Mouse (Mus musculus) midbrain, embryonic 11.5 days (tissue): ENCODE data around the gene L3mbtl1. TPM values are rescaled to one million over a fixed set of nuclear protein-coding genes. Genes with fewer than 3 reads are reported as not detected.

Experiments
- ATAC-seq: fragments of 200-750 bp; cut with Nextera tagmentation; 2 replicates; pipeline ENCODE4 v1.8.0; 2017; ENCODE audit warnings: moderate TSS enrichment, moderate library complexity; ENCODE audit not compliant: low FRiP score
- DNase-seq: peaks from one replicate; pipeline ENCODE4 v3.0.0; 2015; ENCODE audit warnings: low spot score; ENCODE audit errors: missing footprints
- H3K27ac ChIP-seq: fragments of 300-500 bp; sonication (generic); 2 replicates; pipeline ENCODE4 v1.5.1; 2014; ENCODE audit warnings: low read depth, low read length
- H3K27me3 ChIP-seq: fragments of 300-500 bp; sonication (generic); 2 replicates; pipeline ENCODE4 v1.6.1; 2014; ENCODE audit warnings: mild to moderate bottlenecking, low read length, moderate library complexity, mixed read lengths; ENCODE audit not compliant: control insufficient read depth, insufficient read depth
- H3K36me3 ChIP-seq: fragments of 300-500 bp; sonication (generic); 2 replicates; pipeline ENCODE4 v1.6.1; 2014; ENCODE audit warnings: mild to moderate bottlenecking, low read length, moderate library complexity, mixed read lengths; ENCODE audit not compliant: control insufficient read depth, insufficient read depth
- H3K4me1 ChIP-seq: fragments of 300-500 bp; sonication (generic); 2 replicates; pipeline ENCODE4 v1.6.1; 2014; ENCODE audit warnings: low read length; ENCODE audit not compliant: control insufficient read depth, insufficient read depth
- H3K4me2 ChIP-seq: fragments of 300-500 bp; sonication (generic); 2 replicates; pipeline ENCODE4 v1.6.1; 2014; ENCODE audit warnings: mild to moderate bottlenecking, moderate library complexity
- H3K4me3 ChIP-seq: fragments of 300-500 bp; sonication (generic); 2 replicates; pipeline ENCODE4 v1.5.1; 2014; ENCODE audit warnings: low read depth, low read length
- H3K9ac ChIP-seq: fragments of 300-500 bp; sonication (generic); 2 replicates; pipeline ENCODE4 v1.6.1; 2014; ENCODE audit warnings: low read length
- H3K9me3 ChIP-seq: fragments of 300-500 bp; sonication (generic); 2 replicates; pipeline ENCODE4 v1.6.1; 2016; ENCODE audit warnings: low read length; ENCODE audit not compliant: control insufficient read depth
- WGBS: fragments of 180-500 bp; shearing (Covaris S2); extraction: QIAGEN DNeasy Blood & Tissue Kit; methylation state at CpG from one replicate; pipeline ENCODE4 v1.1.7; 2014; 5-methylcytosine and 5-hydroxymethylcytosine counted together
- polyA plus RNA-seq: library from polyadenylated mRNA; unstranded; fragments of >200 nt; fragmentation: Nextera tagmentation; extraction: Ambion mirVana; gene quantifications from 2 replicates; pipeline ENCODE4 v1.2.1, GENCODE M21; 2014

The L3mbtl1 gene
- polyA plus RNA-seq, 1 experiment from 2014 or later = not detected

GRCm38 (mm10) chr2:162922183-162922582 lies 21.1 kb upstream of the L3mbtl1 start:
- Histone ChIP-seq H3K4me1 (no peaks in the 10 kb centered on the region), H3K27ac (no peak overlapping the region), H3K27me3 (no peaks in the 10 kb centered on the region), H3K4me2 (no peak overlapping the region), H3K4me3 (no peak overlapping the region), H3K9ac (no peak overlapping the region), H3K9me3 (no peaks in the 10 kb centered on the region), H3K36me3 (no peaks in the 10 kb centered on the region)
- no peak for ATAC-seq
- DNase-seq = peak; percentile 96
- 15% methylated on average over 6 of the region's 6 CpGs for WGBS

GRCm38 (mm10) chr2:162922834-162923233 lies 20.4 kb upstream of the L3mbtl1 start:
- H3K27ac ChIP-seq = no peak overlapping the region
- H3K36me3 ChIP-seq = no peaks in the 10 kb centered on the region
- no peak overlapping the region for H3K4me3 ChIP-seq
- no peak overlapping the region for H3K9ac ChIP-seq
- ATAC-seq (no peak), DNase-seq (no peak)
- H3K4me2 ChIP-seq = no peak overlapping the region
- no peaks in the 10 kb centered on the region for H3K27me3 ChIP-seq
- WGBS = 71% methylated on average over 5 of the region's 5 CpGs
- no peaks in the 10 kb centered on the region for H3K4me1 ChIP-seq
- no peaks in the 10 kb centered on the region for H3K9me3 ChIP-seq

- Histone ChIP-seq H3K36me3 (no peaks in the 10 kb centered on the region), H3K27me3 (peaks cover under 1% of the 10 kb centered on the region; the same call in 1 of the 2 replicates), H3K4me3 (no peak overlapping the region), H3K9me3 (no peaks in the 10 kb centered on the region), H3K4me1 (no peaks in the 10 kb centered on the region), H3K9ac (no peak overlapping the region), H3K4me2 (no peak overlapping the region), H3K27ac (no peak overlapping the region)
- no peak for ATAC-seq
- WGBS = 86% methylated on average over 5 of the region's 5 CpGs
- peak; percentile 81 for DNase-seq
These were observed 19.1 kb upstream of the L3mbtl1 start for GRCm38 (mm10) chr2:162924126-162924525.

GRCm38 (mm10) chr2:162927918-162928585 lies 15.2 kb upstream of the L3mbtl1 start:
- Histone ChIP-seq H3K9me3 (no peaks in the 10 kb centered on the region), H3K4me3 (no peak overlapping the region), H3K4me1 (peaks cover 7% of the 10 kb centered on the region), H3K36me3 (no peaks in the 10 kb centered on the region; the same call in 1 of the 2 replicates), H3K27me3 (peaks cover 3% of the 10 kb centered on the region; the same call in 1 of the 2 replicates), H3K9ac (no peak overlapping the region), H3K4me2 (no peak overlapping the region), H3K27ac (no peak overlapping the region)
- WGBS = 57% methylated on average over 3 of the region's 3 CpGs
- ATAC-seq (no peak), DNase-seq (no peak)

- peaks cover 13% of the 10 kb centered on the region for H3K36me3 ChIP-seq
- H3K4me1 ChIP-seq = peaks cover 9% of the 10 kb centered on the region
- no peak overlapping the region for H3K4me2 ChIP-seq
- ATAC-seq (no peak), DNase-seq (no peak)
- H3K9ac ChIP-seq = no peak overlapping the region
- no peaks in the 10 kb centered on the region for H3K9me3 ChIP-seq
- H3K4me3 ChIP-seq = no peak overlapping the region
- peaks cover 3% of the 10 kb centered on the region; the same call in 1 of the 2 replicates for H3K27me3 ChIP-seq
- 83% methylated on average over 3 of the region's 3 CpGs for WGBS
- no peak overlapping the region for H3K27ac ChIP-seq
These were observed 13.6 kb upstream of the L3mbtl1 start for GRCm38 (mm10) chr2:162929704-162930103.

- Histone ChIP-seq H3K9me3 (no peaks in the 10 kb centered on the region), H3K36me3 (peaks cover 15% of the 10 kb centered on the region), H3K4me3 (peak overlapping the region; percentile 100), H3K4me2 (peak overlapping the region; percentile 71), H3K9ac (peak overlapping the region; percentile 100), H3K27ac (peak overlapping the region; percentile 93), H3K4me1 (peaks cover 9% of the 10 kb centered on the region), H3K27me3 (peaks cover 3% of the 10 kb centered on the region; the same call in 1 of the 2 replicates)
- 2% methylated on average over 18 of the region's 18 CpGs for WGBS
- ATAC-seq (peak; percentile 4; the same call in 1 of the 2 replicates), DNase-seq (peak; percentile 95)
These were observed 12.7 kb upstream of the L3mbtl1 start for GRCm38 (mm10) chr2:162930516-162931122.

GRCm38 (mm10) chr2:162931123-162931673 lies 12.1 kb upstream of the L3mbtl1 start, which contains the start of gene Srsf6:
Gene Srsf6 (plus strand): TSS chr2:162931528.
- Histone ChIP-seq H3K4me3 (peak within 1 kb of the TSS; percentile 100), H3K36me3 (peaks cover 15% of the 10 kb centered on the region), H3K4me2 (peak within 1 kb of the TSS; percentile 71), H3K27me3 (peaks cover 3% of the 10 kb centered on the region; the same call in 1 of the 2 replicates), H3K9me3 (no peaks in the 10 kb centered on the region), H3K27ac (peak within 1 kb of the TSS; percentile 93), H3K9ac (peak within 1 kb of the TSS; percentile 100), H3K4me1 (peaks cover 9% of the 10 kb centered on the region)
- DNase-seq (peak; percentile 99), ATAC-seq (peak; percentile 93)
- under 1% methylated on average over 54 of the region's 68 CpGs for WGBS

GRCm38 (mm10) chr2:162931674-162932650 lies 11.3 kb upstream of the L3mbtl1 start:
- DNase-seq (peak; percentile 94), ATAC-seq (peak; percentile 51)
- peak overlapping the region; percentile 100 for H3K9ac ChIP-seq
- under 1% methylated on average over 86 of the region's 103 CpGs for WGBS
- H3K27ac ChIP-seq = peak overlapping the region; percentile 93
- peak overlapping the region; percentile 71 for H3K4me2 ChIP-seq
- peak overlapping the region; percentile 100 for H3K4me3 ChIP-seq
- H3K4me1 ChIP-seq = peaks cover 9% of the 10 kb centered on the region
- peaks cover 15% of the 10 kb centered on the region for H3K36me3 ChIP-seq
- peaks cover 3% of the 10 kb centered on the region; the same call in 1 of the 2 replicates for H3K27me3 ChIP-seq
- H3K9me3 ChIP-seq = no peaks in the 10 kb centered on the region
